ENCODE assay signal across 25 mouse cellular contexts in genomic region chr2:172765260-172765659, GRCm38 (mm10).
DNase-seq lines count a peak whose midpoint lies in the region; ATAC-seq and TF ChIP-seq lines count a peak whose summit lies in the region.
"Had no signal": no experiment of that assay in that cellular context is flagged by ENCODE, and none has a peak within 500 bp of the region (broad histone marks: within the 10 kb centered on the region; RNA-seq: fewer than 3 reads in every experiment).

No protein-coding gene starts in this region.

- peak overlapping the region; percentile 63 for H3K27ac ChIP-seq in midbrain, embryonic 12.5 days (replicated peaks)
- no peak overlapping the region for H3K27ac ChIP-seq in midbrain, postnatal 0 days (ENCODE audit: low read depth, low read length)
- peak overlapping the region; percentile 61; the same call in 1 of the 2 replicates for H3K27ac ChIP-seq in forebrain, embryonic 12.5 days
- H3K27ac ChIP-seq in stomach, postnatal 0 days (replicated peaks) = no peak overlapping the region
- H3K27ac ChIP-seq: embryonic facial prominence, embryonic 12.5 days; heart, adult 2 months; limb, embryonic 15.5 days; liver, embryonic 15.5 days; macrophage; neural tube, embryonic 13.5 days; stomach, embryonic 15.5 days had no signal

- ATAC-seq in midbrain, embryonic 12.5 days (ENCODE audit: low FRiP score, low read depth) = peak; percentile 62
- no peak for ATAC-seq in midbrain, postnatal 0 days (ENCODE audit: low FRiP score)
- ATAC-seq in forebrain, embryonic 12.5 days (ENCODE audit: low FRiP score) = peak; percentile 52; the same call in 1 of the 2 replicates
- ATAC-seq in stomach, postnatal 0 days (ENCODE audit: low FRiP score, low TSS enrichment) = no peak
- ATAC-seq: inflammation-experienced regulatory T-cells, adult 6 months had no signal

- no peaks in the 10 kb centered on the region for H3K9me3 ChIP-seq in midbrain, embryonic 12.5 days
- no peaks in the 10 kb centered on the region for H3K9me3 ChIP-seq in midbrain, postnatal 0 days (ENCODE audit: low read length)
- no peaks in the 10 kb centered on the region for H3K9me3 ChIP-seq in forebrain, embryonic 12.5 days
- no peaks in the 10 kb centered on the region for H3K9me3 ChIP-seq in stomach, postnatal 0 days (ENCODE audit: control insufficient read depth, low read length)
- H3K9me3 ChIP-seq: embryonic facial prominence, embryonic 12.5 days; limb, embryonic 15.5 days; liver, embryonic 15.5 days; neural tube, embryonic 13.5 days; stomach, embryonic 15.5 days had no signal

- WGBS in midbrain, embryonic 12.5 days = 13% methylated on average over 2 of the region's 2 CpGs
- whole genome bisulfite sequencing in midbrain, postnatal 0 days = 31% methylated on average over 2 of the region's 2 CpGs
- WGBS in forebrain, embryonic 12.5 days = 8% methylated on average over 2 of the region's 2 CpGs
- WGBS in stomach, postnatal 0 days = 88% methylated on average over 2 of the region's 2 CpGs

- TF ChIP-seq EP300 in stomach, postnatal 0 days (optimal IDR thresholded peaks at IDR 0.05) = no peak

- peaks cover 37% of the 10 kb centered on the region for H3K4me1 ChIP-seq in midbrain, embryonic 12.5 days
- H3K4me1 ChIP-seq in midbrain, postnatal 0 days (ENCODE audit: insufficient read depth, low read length) = no peaks in the 10 kb centered on the region
- H3K4me1 ChIP-seq in forebrain, embryonic 12.5 days = peaks cover 36% of the 10 kb centered on the region
- H3K4me1 ChIP-seq in stomach, postnatal 0 days (replicated peaks; ENCODE audit: control insufficient read depth, insufficient read depth) = no peaks in the 10 kb centered on the region
- H3K4me1 ChIP-seq: limb, embryonic 15.5 days; liver, embryonic 15.5 days; stomach, embryonic 15.5 days had no signal

- no peaks in the 10 kb centered on the region for H3K36me3 ChIP-seq in midbrain, embryonic 12.5 days
- no peaks in the 10 kb centered on the region for H3K36me3 ChIP-seq in midbrain, postnatal 0 days (ENCODE audit: insufficient read depth, low read length)
- no peaks in the 10 kb centered on the region for H3K36me3 ChIP-seq in forebrain, embryonic 12.5 days (replicated peaks)
- no peaks in the 10 kb centered on the region for H3K36me3 ChIP-seq in stomach, postnatal 0 days (ENCODE audit: control insufficient read depth, insufficient read depth, low read length)
- H3K36me3 ChIP-seq: embryonic facial prominence, embryonic 12.5 days; G1E; limb, embryonic 15.5 days; liver, embryonic 15.5 days; neural tube, embryonic 13.5 days; stomach, embryonic 15.5 days had no signal

- no peak for TF ChIP-seq CTCF in midbrain, postnatal 0 days (IDR thresholded peaks at IDR 0.05)
- TF ChIP-seq CTCF in stomach, postnatal 0 days (IDR thresholded peaks at IDR 0.05; ENCODE audit: low read depth) = no peak

- H3K27me3 ChIP-seq in midbrain, embryonic 12.5 days = peaks cover 73% of the 10 kb centered on the region
- H3K27me3 ChIP-seq in midbrain, postnatal 0 days (ENCODE audit: insufficient read depth, low read length) = peaks cover 4% of the 10 kb centered on the region; the same call in 1 of the 2 replicates
- peaks cover 40% of the 10 kb centered on the region for H3K27me3 ChIP-seq in forebrain, embryonic 12.5 days
- H3K27me3 ChIP-seq in stomach, postnatal 0 days (ENCODE audit: control insufficient read depth, insufficient read depth, low read length) = no peaks in the 10 kb centered on the region
- H3K27me3 ChIP-seq: limb, embryonic 15.5 days; stomach, embryonic 15.5 days had no signal

- H3K9ac ChIP-seq in midbrain, embryonic 12.5 days (replicated peaks) = no peak overlapping the region
- no peak overlapping the region for H3K9ac ChIP-seq in midbrain, postnatal 0 days (replicated peaks; ENCODE audit: low read length, poor library complexity, severe bottlenecking)
- H3K9ac ChIP-seq in forebrain, embryonic 12.5 days = no peak overlapping the region
- H3K9ac ChIP-seq in stomach, postnatal 0 days (ENCODE audit: low read length) = no peak overlapping the region
- H3K9ac ChIP-seq: embryonic facial prominence, embryonic 12.5 days; limb, embryonic 15.5 days; liver, embryonic 15.5 days; neural tube, embryonic 13.5 days; stomach, embryonic 15.5 days had no signal

- H3K4me3 ChIP-seq in midbrain, embryonic 12.5 days = no peak overlapping the region
- H3K4me3 ChIP-seq in midbrain, postnatal 0 days (ENCODE audit: low read depth, low read length) = no peak overlapping the region
- H3K4me3 ChIP-seq in forebrain, embryonic 12.5 days (replicated peaks) = no peak overlapping the region
- H3K4me3 ChIP-seq in stomach, postnatal 0 days (ENCODE audit: low read depth, low read length) = no peak overlapping the region
- H3K4me3 ChIP-seq: embryonic facial prominence, embryonic 12.5 days; heart, adult 2 months; limb, embryonic 15.5 days; liver, embryonic 15.5 days; neural tube, embryonic 13.5 days; stomach, embryonic 15.5 days had no signal

- DNase-seq in embryo, embryonic 10 days (ENCODE audit: low spot score) = peak; percentile 41
- no peak for DNase-seq in embryo, embryonic 9.5 days (ENCODE audit: extremely low spot score)
- no peak for DNase-seq in midbrain, postnatal 0 days (ENCODE audit: low spot score)
- DNase-seq in right cerebral cortex, postnatal 4 days = no peak
- no peak for DNase-seq in stomach, postnatal 0 days (ENCODE audit: low spot score)
- no peak for DNase-seq in layer of hippocampus, adult 8-10 months (ENCODE audit: low spot score in 2 of 2)
- DNase-seq: adrenal gland, postnatal 25 days; cerebellum, adult 11-12 months; cerebellum, postnatal 36 days; gastrocnemius, postnatal 25 days; heart, adult 2 months; heart, postnatal 36 days; kidney, adult 2 months; kidney, postnatal 10 days; spleen, adult 18-20 months had no signal

- no peak overlapping the region for H3K4me2 ChIP-seq in midbrain, embryonic 12.5 days (replicated peaks)
- H3K4me2 ChIP-seq in midbrain, postnatal 0 days (ENCODE audit: low read depth, low read length, poor library complexity, severe bottlenecking) = no peak overlapping the region
- H3K4me2 ChIP-seq in forebrain, embryonic 12.5 days = no peak overlapping the region
- no peak overlapping the region for H3K4me2 ChIP-seq in stomach, postnatal 0 days (replicated peaks; ENCODE audit: low read depth)
- H3K4me2 ChIP-seq: embryonic facial prominence, embryonic 12.5 days; limb, embryonic 15.5 days; liver, embryonic 15.5 days; neural tube, embryonic 13.5 days; stomach, embryonic 15.5 days had no signal

Comparison
In these comparisons a context has a peak if more than half of its experiments do, and no peak if none do; other contexts are left out.
1. ATAC-seq: peak in midbrain, embryonic 12.5 days (single experiment) and forebrain, embryonic 12.5 days (single experiment); none in midbrain, postnatal 0 days (single experiment) and stomach, postnatal 0 days (single experiment).
2. H3K27ac ChIP-seq: peak in midbrain, embryonic 12.5 days (single experiment) and forebrain, embryonic 12.5 days (single experiment); none in midbrain, postnatal 0 days (single experiment) and stomach, postnatal 0 days (single experiment).